Mouse (Mus musculus): ENCODE measurements around the gene Prpf6. TPM values are rescaled to one million over a fixed set of nuclear protein-coding genes. Genes with fewer than 3 reads are reported as not detected.
A peak's percentile ranks its signal among the peaks of the same experiment; 100 is the strongest.

Gene Prpf6
- polyA plus RNA-seq, 2 experiments from 2014 or later: 86.8 to 115 TPM

DNA sequence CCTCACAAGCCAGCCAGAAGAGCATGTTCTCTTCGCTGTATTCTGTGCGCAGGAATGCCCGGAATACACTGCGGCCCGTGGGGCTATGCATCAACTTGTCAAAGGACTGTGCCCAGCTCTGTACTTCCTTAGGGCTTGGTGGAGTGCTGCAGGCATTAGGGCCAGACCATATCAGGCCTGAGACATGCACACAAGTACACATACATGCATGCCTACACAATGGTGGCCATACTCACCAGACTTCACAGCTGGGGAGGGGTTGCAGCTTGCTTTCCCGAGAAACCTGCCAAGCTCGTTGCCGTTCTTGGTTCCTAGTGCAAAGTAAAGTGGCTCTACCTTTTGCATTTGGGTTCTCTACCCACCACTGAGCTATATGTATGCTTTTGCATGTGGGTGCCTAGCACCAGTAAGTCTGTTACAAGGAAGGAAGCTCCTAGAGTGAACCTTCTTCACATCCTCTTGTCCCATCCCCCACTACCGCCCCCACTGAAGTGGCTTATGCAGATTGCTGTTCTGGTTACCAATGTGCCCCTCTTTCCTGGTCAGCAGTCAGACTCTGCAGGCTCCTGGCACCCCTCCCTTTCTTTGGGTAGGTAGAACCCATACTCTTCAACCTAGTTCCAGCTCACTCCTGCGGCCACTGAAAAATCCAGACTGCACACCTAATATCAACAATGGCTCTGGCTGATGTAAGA lies 97.9 kb downstream of the Prpf6 start:
- ATAC-seq: no peak

DNA sequence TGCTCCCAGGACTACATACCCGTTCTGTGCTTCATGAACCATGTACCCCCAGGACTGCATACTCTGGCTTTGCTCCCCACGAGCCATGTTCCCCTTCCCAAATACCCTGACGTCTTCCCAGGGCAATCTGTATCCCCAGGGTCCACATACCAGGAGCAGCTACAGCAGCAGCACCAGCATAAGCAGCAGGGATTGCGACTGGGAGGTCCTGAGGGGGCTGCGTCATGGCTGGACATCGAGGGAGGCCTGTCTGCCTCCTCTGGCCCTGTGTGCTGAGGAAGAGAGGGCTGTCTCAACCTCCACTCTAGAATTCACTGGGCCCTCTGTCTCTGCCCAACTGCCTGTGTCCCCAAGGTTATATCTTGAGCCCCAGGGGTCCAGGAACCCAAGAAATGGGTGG lies 99.4 kb downstream of the Prpf6 start:
- no peak for ATAC-seq

DNA sequence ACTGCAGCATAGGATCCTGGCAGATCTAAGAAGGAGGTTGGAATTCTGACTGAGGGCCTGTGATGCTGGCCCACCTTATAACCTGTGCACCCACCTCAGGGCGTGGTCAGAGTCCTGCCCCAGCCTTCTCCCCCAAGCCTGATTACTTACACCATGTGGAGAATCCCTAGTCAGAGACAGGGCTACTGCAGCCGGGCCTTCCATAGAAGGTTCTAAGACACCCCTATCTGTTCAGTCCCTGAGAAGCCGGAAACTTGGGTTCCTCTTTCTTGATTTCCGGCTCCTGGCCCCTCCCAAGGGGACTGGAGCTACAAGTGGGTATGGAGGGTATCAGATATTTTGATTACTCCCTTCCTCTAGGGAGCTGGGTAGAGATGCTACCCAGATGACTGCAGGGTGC lies 99.9 kb downstream of the Prpf6 start:
- ATAC-seq: peak; percentile 35

DNA sequence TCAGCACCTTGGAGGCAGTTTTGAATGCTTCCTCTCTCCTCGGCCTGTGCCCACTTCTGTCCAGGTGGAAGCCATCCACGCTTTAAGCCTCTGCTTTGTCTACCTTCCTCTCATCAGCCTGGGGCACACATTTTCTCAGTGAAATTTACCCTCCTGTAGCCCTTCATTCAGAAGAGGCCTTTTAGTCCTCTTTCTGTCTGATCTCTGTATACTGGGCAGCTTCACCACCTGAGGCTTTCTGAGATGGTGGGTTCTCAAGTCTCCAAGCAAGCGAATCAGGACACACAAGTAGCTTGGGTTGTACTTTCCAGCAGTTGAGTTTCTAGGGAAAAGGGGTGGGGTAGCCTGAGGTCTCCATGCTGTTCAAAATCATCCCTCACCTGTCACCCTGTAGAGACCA lies 100.6 kb downstream of the Prpf6 start:
- no peak for ATAC-seq

- ATAC-seq: peak; percentile 88
These were observed 101.9 kb downstream of the Prpf6 start, which contains the start of gene Rgs19 for GRCm38 (mm10) chr2:181693339-181694280. Gene Rgs19, minus strand, starts transcription at chr2:181693977.

DNA sequence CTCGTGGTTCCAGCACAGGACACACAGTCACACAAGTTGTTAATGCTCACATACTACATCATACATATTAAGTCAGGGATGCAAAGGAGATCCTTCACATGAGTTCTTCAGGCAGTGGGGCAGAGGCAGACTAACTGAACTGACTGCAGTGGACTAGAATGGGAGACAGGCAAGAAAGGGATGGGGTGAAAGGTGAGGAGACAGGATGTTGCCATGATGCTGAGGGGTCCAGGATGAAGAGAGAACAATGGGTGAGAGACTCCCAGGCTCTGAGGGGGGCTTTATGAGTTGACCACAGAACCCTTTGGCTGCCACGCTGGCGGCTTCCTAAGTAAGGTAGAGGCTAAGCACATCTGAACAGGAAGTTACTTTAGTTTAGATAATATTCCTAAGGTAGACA lies 102.9 kb downstream of the Prpf6 start:
- no peak for ATAC-seq

GRCm38 (mm10) chr2:181695776-181696175 lies 104.1 kb downstream of the Prpf6 start:
- no peak for ATAC-seq

DNA sequence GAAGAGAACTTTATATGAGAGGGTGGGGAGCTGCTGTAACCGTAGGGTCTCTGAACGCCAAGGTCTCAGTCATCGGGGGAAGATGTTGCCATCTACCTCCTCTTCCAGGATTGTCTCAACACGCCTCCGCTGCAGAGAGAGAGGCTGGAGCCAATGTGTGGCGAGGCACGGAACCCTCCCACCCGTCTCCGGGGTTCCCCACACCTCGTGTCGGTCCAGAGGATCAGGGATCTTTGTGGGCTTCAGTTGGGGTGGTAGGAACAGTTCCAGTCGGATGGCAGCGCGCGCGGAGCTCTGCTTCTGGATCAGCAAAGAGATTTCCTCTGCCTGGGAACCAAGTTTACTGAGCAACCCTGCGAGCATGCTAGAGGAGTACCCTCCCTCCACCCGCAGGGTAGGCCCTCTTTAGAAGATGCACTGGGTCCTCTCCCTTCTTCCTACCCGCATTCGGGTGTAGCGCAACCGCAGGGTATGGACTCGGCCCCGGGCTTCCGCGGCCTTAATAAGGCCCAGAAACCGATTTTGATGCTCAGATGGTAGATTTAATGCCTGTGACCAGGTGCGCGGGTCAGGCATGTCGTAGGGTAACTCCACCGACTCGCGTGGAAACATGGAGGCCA lies 105.2 kb downstream of the Prpf6 start:
- ATAC-seq: no peak

DNA sequence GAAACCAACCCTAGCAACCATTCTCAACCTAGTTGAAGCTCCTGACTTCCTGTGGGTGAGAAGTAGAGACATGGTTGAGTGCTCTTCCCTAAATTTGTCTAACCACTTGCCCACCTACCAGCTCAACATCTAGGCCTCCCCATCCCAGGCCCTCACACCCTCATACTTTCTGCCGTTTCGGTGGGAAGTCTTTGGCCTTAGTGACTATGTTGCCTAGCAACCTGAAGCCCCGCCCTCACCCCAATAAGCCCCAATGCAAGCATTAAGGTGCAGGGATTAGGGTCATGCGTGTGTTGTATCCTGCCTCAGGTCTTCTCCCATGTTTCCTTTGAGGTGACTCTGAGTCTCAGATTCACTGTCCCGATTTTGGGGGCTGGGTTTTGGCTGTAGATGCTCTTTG lies 106.6 kb downstream of the Prpf6 start, which contains the start of gene Lkaaear1:
TSS of gene Lkaaear1 (minus strand) at position 202 of the 400 bp plus-strand sequence.
- ATAC-seq: no peak

Other genes starting within 250 kb of the Prpf6 start
- 10 to 100 TPM; 16.4 to 23.4 TPM for gene Zgpat, start 226.9 kb upstream of the Prpf6 start, polyA plus RNA-seq (2017; shearing (Covaris generic))
- gene Arfrp1, start 226.5 kb upstream of the Prpf6 start, polyA plus RNA-seq (2017; shearing (Covaris generic)): 10 to 100 TPM; 67.6 to 76.2 TPM
- 100 to 1,000 TPM; 302 to 371 TPM for gene Lime1, start 211.8 kb upstream of the Prpf6 start, polyA plus RNA-seq (2017; shearing (Covaris generic))
- 1 to 10 TPM; 3.4 to 4.3 TPM for gene Zbtb46, start 132.4 kb upstream of the Prpf6 start, polyA plus RNA-seq (2017; shearing (Covaris generic))
- gene Abhd16b, start 98.7 kb upstream of the Prpf6 start, polyA plus RNA-seq (2017; shearing (Covaris generic)): not detected
- 100 to 1,000 TPM; 108 to 109 TPM for gene Tpd52l2, start 94.7 kb upstream of the Prpf6 start, polyA plus RNA-seq (2017; shearing (Covaris generic))
- gene Dnajc5, start 71.4 kb upstream of the Prpf6 start, polyA plus RNA-seq (2017; shearing (Covaris generic)): 10 to 100 TPM; 39.4 to 46.7 TPM
- gene Uckl1, start 7.0 kb upstream of the Prpf6 start, polyA plus RNA-seq (2017; shearing (Covaris generic)): 100 to 1,000 TPM; 178 to 280 TPM
- 10 to 100 TPM; 19.0 to 45.0 TPM for gene Zfp512b, start 935 bp downstream of the Prpf6 start, polyA plus RNA-seq (2017; shearing (Covaris generic))
- 1 to 10 TPM; 5.9 to 7.1 TPM for gene Samd10, start 7.3 kb downstream of the Prpf6 start, polyA plus RNA-seq (2017; shearing (Covaris generic))
- gene Gm29797, start 65.2 kb downstream of the Prpf6 start, polyA plus RNA-seq (2017; shearing (Covaris generic)): not detected
- not detected for gene Sox18, start 79.8 kb downstream of the Prpf6 start, polyA plus RNA-seq (2017; shearing (Covaris generic))
- gene Tcea2, start 88.4 kb downstream of the Prpf6 start, polyA plus RNA-seq (2017; shearing (Covaris generic)): 10 to 100 TPM; 14.3 to 16.0 TPM
- gene Rgs19, start 102.1 kb downstream of the Prpf6 start, polyA plus RNA-seq (2017; shearing (Covaris generic)): 100 to 1,000 TPM; 174 to 198 TPM
- gene Lkaaear1, start 106.6 kb downstream of the Prpf6 start, polyA plus RNA-seq (2017; shearing (Covaris generic)): not detected
- gene Oprl1, start 123.1 kb downstream of the Prpf6 start, polyA plus RNA-seq (2017; shearing (Covaris generic)): not detected
- gene Myt1, start 171.5 kb downstream of the Prpf6 start, polyA plus RNA-seq (2017; shearing (Covaris generic)): not detected
- 10 to 100 TPM; 65.5 to 69.4 TPM for gene Pcmtd2, start 246.0 kb downstream of the Prpf6 start, polyA plus RNA-seq (2017; shearing (Covaris generic))

Measured in CD4-positive, CD25-positive, alpha-beta regulatory T cell, adult 4 months (primary cell).